Mouse (Mus musculus) regulatory T cell (primary cell): ENCODE measurements around the gene Map10.

ENCODE experiments used
- in situ Hi-C: fragments of 300-600 bp; cut with MboI, MseI; formaldehyde crosslinking; loops from one replicate; pipeline ENCODE4 v1.15.1; 2025; ENCODE audit warnings: high pct_unique_total_duplicates

Gene Map10

DNA sequence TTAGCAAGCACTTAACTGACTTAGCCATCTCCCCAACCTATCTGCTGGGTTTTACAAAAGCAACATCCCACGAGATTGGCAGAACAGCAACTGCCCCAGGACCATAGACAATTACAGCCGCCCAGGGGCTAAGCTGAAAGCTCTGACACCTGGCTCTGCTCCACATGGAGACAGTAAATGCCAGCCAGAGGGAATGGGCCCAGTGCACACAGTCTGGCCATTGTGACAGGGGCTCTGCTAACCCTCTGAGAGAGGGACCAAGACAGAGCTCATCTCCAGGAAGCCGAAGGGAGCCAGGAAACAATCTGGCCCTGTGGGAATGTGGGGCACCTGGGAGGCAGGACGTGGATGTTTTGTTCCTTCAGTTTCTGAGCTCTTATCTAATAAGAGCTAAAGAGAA is 46.6 kb downstream of the Map10 start:
- in situ Hi-C loops: no loop called here

DNA sequence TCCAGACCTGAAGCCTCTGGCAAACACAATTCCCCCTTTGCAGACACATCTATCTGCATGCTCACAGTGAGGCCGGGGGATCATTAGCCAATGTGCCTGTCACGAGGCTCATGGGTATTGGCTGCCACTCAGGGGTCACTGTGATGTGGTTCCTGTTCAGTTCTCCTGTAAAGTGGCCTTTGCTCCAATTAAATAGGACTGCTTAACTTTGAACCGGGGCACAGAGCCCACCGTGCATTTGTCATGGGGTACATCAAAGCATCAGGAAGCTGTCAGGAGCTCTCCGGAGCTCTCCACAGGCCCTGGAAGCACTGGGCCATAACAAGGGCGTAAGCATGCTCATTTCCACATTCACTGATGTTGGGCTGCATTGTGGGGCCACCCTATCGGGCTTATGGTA is 47.0 kb downstream of the Map10 start:
- in situ Hi-C loops: no loop called here

DNA sequence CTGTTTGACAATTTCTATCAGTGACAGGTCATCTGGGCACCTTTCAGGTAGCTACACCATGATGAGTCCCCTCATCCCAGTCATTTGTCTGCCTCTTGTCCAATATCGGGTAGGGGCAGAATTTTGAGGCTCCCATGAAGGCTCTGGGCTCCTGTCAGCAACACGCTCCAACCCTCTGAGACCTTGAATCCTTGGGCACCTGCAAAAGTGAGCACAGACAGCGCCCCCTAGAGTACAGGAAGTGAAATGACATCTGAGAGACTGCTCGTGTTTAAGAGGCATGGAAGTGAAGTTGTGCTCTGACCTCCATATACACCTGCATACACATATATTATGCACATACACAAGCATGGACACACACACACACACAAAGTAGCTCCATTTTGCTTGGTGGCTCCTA is 49.3 kb downstream of the Map10 start:
- in situ Hi-C loops: no loop called here

DNA sequence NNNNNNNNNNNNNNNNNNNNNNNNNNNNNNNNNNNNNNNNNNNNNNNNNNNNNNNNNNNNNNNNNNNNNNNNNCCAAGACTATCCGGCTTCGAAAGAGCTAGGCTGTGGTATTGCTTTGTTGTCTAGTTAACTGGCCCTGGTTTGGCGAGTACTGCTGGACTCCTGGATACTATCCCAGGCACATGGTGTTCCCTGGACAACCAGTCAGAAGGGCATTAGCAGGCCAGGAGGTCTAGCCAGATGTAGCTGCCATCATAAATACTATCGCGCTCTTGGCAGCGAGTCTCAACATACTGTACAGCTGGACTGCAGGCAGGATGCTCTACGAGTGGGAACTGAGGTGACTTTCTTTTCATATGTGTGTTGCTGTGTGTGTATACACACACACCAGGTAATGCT is 53.1 kb downstream of the Map10 start:
- in situ Hi-C loops: no loop called here
